Mouse (Mus musculus): ENCODE data around the gene Hoxb6. TPM values are rescaled to one million over a fixed set of nuclear protein-coding genes. Genes with fewer than 3 reads are reported as not detected.

The Hoxb6 gene
- polyA plus RNA-seq, 1 experiment from 2014 or later, result 11.6 TPM

DNA sequence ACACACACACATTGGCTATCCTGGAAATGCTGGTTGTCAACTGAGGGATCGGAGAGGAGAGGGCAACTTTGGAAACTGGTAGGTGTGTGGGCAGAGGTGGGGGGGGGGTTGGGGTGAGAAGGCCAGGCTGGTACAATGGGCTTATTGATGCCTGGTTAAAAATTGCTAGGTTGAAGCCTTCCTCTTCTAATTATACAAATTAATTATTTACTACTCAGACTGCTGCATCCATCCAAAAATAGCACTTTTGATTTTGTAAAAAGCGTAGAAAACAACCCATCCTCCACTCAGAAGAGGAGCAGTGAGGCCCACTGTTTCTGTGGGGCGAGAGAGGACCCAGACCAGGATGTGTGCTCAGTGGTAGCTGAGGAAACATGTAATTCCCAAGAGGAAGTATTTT, 42.7 kb downstream of the Hoxb6 start:
- H3K4me2 ChIP-seq (ENCODE audit: low read depth, low read length), result peak overlapping the region; percentile 65
- H3K9me3 ChIP-seq (ENCODE audit: control insufficient read depth, low read length), result no peaks in the 10 kb centered on the region
- 24% methylated on average over 3 of the region's 3 CpGs for WGBS
- H3K27ac ChIP-seq (ENCODE audit: low read length), result peak overlapping the region; percentile 95
- H3K9ac ChIP-seq (ENCODE audit: low read length), result peak overlapping the region; percentile 76
- ATAC-seq (ENCODE audit: low read depth), result no peak
- H3K4me3 ChIP-seq (ENCODE audit: low read length), result peak overlapping the region; percentile 59
- H3K36me3 ChIP-seq (ENCODE audit: control insufficient read depth, insufficient read depth, low read length), result no peaks in the 10 kb centered on the region
- H3K27me3 ChIP-seq (ENCODE audit: control insufficient read depth, insufficient read depth, low read depth, low read length), result peaks cover 40% of the 10 kb centered on the region
- peaks cover 29% of the 10 kb centered on the region for H3K4me1 ChIP-seq (replicated peaks; ENCODE audit: control insufficient read depth, insufficient read depth, low read length)

- Histone ChIP-seq H3K27me3 (ENCODE audit: control insufficient read depth, insufficient read depth, low read depth, low read length) (peaks cover 39% of the 10 kb centered on the region), H3K9ac (ENCODE audit: low read length) (peak overlapping the region; percentile 77), H3K27ac (ENCODE audit: low read length) (peak overlapping the region; percentile 93), H3K9me3 (ENCODE audit: control insufficient read depth, low read length) (no peaks in the 10 kb centered on the region), H3K4me2 (ENCODE audit: low read depth, low read length) (peak overlapping the region; percentile 65), H3K36me3 (ENCODE audit: control insufficient read depth, insufficient read depth, low read length) (no peaks in the 10 kb centered on the region), H3K4me3 (ENCODE audit: low read length) (peak overlapping the region; percentile 26), H3K4me1 (replicated peaks; ENCODE audit: control insufficient read depth, insufficient read depth, low read length) (peaks cover 26% of the 10 kb centered on the region)
- ATAC-seq (ENCODE audit: low read depth), result 0 out of 2 replicates have a peak, but pooled peaks have one; percentile 2
- 32% methylated on average over 2 of the region's 2 CpGs for WGBS
Measured at GRCm38 (mm10) chr11:96336597-96336996, 44.3 kb downstream of the Hoxb6 start.

- Histone ChIP-seq H3K27ac (ENCODE audit: low read length) (peak overlapping the region; percentile 93), H3K9ac (ENCODE audit: low read length) (peak overlapping the region; percentile 77), H3K9me3 (ENCODE audit: control insufficient read depth, low read length) (no peaks in the 10 kb centered on the region), H3K27me3 (ENCODE audit: control insufficient read depth, insufficient read depth, low read depth, low read length) (peaks cover 37% of the 10 kb centered on the region), H3K4me2 (ENCODE audit: low read depth, low read length) (peak overlapping the region; percentile 65), H3K4me1 (replicated peaks; ENCODE audit: control insufficient read depth, insufficient read depth, low read length) (peaks cover 26% of the 10 kb centered on the region), H3K4me3 (ENCODE audit: low read length) (peak overlapping the region; percentile 26), H3K36me3 (ENCODE audit: control insufficient read depth, insufficient read depth, low read length) (no peaks in the 10 kb centered on the region)
- 24% methylated on average over 6 of the region's 6 CpGs for WGBS
- ATAC-seq (ENCODE audit: low read depth), result no peak
Measured at GRCm38 (mm10) chr11:96337026-96337425, 44.8 kb downstream of the Hoxb6 start.

GRCm38 (mm10) chr11:96338957-96339855, 46.9 kb downstream of the Hoxb6 start:
- Histone ChIP-seq H3K27ac (ENCODE audit: low read length) (peak overlapping the region; percentile 93), H3K36me3 (ENCODE audit: control insufficient read depth, insufficient read depth, low read length) (peaks cover under 1% of the 10 kb centered on the region; the same call in 1 of the 2 replicates), H3K9me3 (ENCODE audit: control insufficient read depth, low read length) (no peaks in the 10 kb centered on the region), H3K4me3 (ENCODE audit: low read length) (peak overlapping the region; percentile 52), H3K4me1 (replicated peaks; ENCODE audit: control insufficient read depth, insufficient read depth, low read length) (peaks cover 26% of the 10 kb centered on the region), H3K9ac (ENCODE audit: low read length) (peak overlapping the region; percentile 77), H3K4me2 (ENCODE audit: low read depth, low read length) (peak overlapping the region; percentile 65), H3K27me3 (ENCODE audit: control insufficient read depth, insufficient read depth, low read depth, low read length) (peaks cover 37% of the 10 kb centered on the region)
- 27% methylated on average over 7 of the region's 7 CpGs for WGBS
- no peak for ATAC-seq (ENCODE audit: low read depth)

DNA sequence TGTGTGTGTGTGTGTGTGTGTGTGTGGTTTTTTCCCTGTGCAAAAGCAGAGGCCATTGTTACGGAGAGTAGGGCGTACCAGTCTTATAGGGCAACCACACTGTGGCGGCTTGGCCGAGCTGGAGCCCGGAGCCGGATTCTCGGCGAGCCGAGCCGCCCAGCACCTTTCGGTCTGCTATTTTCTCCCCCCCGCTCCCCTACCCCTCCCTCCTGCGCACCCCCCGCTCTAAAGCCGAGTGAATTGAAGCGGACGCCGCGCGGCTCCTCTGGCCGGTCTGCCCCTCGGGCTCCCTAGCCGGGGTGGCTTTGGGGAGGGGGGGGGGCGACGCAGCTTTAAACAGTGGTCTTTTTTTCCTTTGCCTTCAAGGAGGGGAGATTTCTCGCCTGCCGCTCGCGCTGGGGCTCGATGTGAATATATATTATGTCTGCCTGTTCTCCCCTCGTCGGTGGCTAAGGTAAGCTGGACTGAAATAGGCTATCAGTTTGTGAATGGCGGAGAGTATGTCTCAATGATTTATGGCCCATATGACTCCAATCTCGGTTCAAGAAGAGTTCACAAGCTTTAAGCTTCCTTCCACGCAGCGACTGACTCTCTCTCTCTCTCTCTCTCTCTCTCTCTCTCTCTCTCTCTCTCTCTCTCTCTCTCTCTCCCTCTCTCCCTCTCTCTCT, 48.6 kb downstream of the Hoxb6 start:
- Histone ChIP-seq H3K4me2 (ENCODE audit: low read depth, low read length) (peak overlapping the region; percentile 65), H3K27ac (ENCODE audit: low read length) (peak overlapping the region; percentile 93), H3K27me3 (ENCODE audit: control insufficient read depth, insufficient read depth, low read depth, low read length) (peaks cover 46% of the 10 kb centered on the region), H3K9me3 (ENCODE audit: control insufficient read depth, low read length) (no peaks in the 10 kb centered on the region), H3K9ac (ENCODE audit: low read length) (peak overlapping the region; percentile 77), H3K4me3 (ENCODE audit: low read length) (peak overlapping the region; percentile 52), H3K36me3 (ENCODE audit: control insufficient read depth, insufficient read depth, low read length) (peaks cover 2% of the 10 kb centered on the region; the same call in 1 of the 2 replicates), H3K4me1 (replicated peaks; ENCODE audit: control insufficient read depth, insufficient read depth, low read length) (peaks cover 26% of the 10 kb centered on the region)
- 1% methylated on average over 32 of the region's 36 CpGs for WGBS
- ATAC-seq (ENCODE audit: low read depth), result peak; percentile 61

GRCm38 (mm10) chr11:96341701-96342575, 49.7 kb downstream of the Hoxb6 start:
- Histone ChIP-seq H3K36me3 (ENCODE audit: control insufficient read depth, insufficient read depth, low read length) (peaks cover 2% of the 10 kb centered on the region; the same call in 1 of the 2 replicates), H3K4me3 (ENCODE audit: low read length) (peak overlapping the region; percentile 52), H3K27me3 (ENCODE audit: control insufficient read depth, insufficient read depth, low read depth, low read length) (peaks cover 40% of the 10 kb centered on the region), H3K9ac (ENCODE audit: low read length) (peak overlapping the region; percentile 60), H3K9me3 (ENCODE audit: control insufficient read depth, low read length) (no peaks in the 10 kb centered on the region), H3K4me2 (ENCODE audit: low read depth, low read length) (peak overlapping the region; percentile 65), H3K27ac (ENCODE audit: low read length) (peak overlapping the region; percentile 93), H3K4me1 (replicated peaks; ENCODE audit: control insufficient read depth, insufficient read depth, low read length) (peaks cover 22% of the 10 kb centered on the region)
- WGBS, result 2% methylated on average over 40 of the region's 40 CpGs
- no peak for ATAC-seq (ENCODE audit: low read depth)

- Histone ChIP-seq H3K9ac (ENCODE audit: low read length) (peak overlapping the region; percentile 60), H3K36me3 (ENCODE audit: control insufficient read depth, insufficient read depth, low read length) (peaks cover 2% of the 10 kb centered on the region; the same call in 1 of the 2 replicates), H3K4me1 (replicated peaks; ENCODE audit: control insufficient read depth, insufficient read depth, low read length) (peaks cover 22% of the 10 kb centered on the region), H3K4me3 (ENCODE audit: low read length) (peak overlapping the region; percentile 52), H3K27me3 (ENCODE audit: control insufficient read depth, insufficient read depth, low read depth, low read length) (peaks cover 37% of the 10 kb centered on the region), H3K9me3 (ENCODE audit: control insufficient read depth, low read length) (no peaks in the 10 kb centered on the region), H3K27ac (ENCODE audit: low read length) (peak overlapping the region; percentile 93), H3K4me2 (ENCODE audit: low read depth, low read length) (peak overlapping the region; percentile 65)
- WGBS, result 12% methylated on average over 4 of the region's 4 CpGs
- ATAC-seq (ENCODE audit: low read depth), result no peak
Measured at GRCm38 (mm10) chr11:96342576-96342930, 50.3 kb downstream of the Hoxb6 start.

DNA sequence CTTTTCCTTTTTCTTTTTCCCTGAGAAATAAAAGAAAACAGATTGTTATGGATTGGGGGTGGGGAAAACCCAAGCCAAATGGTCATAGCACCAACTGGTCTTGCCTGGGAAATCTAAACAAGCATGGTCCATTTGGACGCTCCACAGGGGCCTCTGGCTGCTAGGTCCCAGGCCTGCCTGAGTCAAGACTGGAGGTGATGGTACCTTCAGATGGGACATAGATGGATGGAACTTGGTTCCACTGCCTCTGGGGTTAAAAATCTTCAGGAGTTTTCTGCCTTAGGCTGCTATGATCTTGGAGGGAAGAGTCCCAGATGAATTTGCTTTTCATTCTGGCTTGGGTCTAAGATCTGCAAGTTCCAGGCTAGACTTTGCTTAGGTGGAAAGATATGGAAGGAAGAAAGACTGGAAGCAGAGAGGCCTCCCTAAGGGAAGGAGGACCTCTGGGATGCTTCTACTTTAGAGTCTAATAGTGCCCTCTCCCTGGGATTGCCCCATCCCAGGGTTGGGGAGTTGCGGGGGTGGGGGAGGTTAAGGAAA, 51.0 kb downstream of the Hoxb6 start:
- Histone ChIP-seq H3K27me3 (ENCODE audit: control insufficient read depth, insufficient read depth, low read depth, low read length) (peaks cover 33% of the 10 kb centered on the region), H3K9ac (ENCODE audit: low read length) (peak overlapping the region; percentile 60), H3K27ac (ENCODE audit: low read length) (peak overlapping the region; percentile 93), H3K4me2 (ENCODE audit: low read depth, low read length) (peak overlapping the region; percentile 65), H3K9me3 (ENCODE audit: control insufficient read depth, low read length) (no peaks in the 10 kb centered on the region), H3K36me3 (ENCODE audit: control insufficient read depth, insufficient read depth, low read length) (peaks cover 2% of the 10 kb centered on the region; the same call in 1 of the 2 replicates), H3K4me3 (ENCODE audit: low read length) (peak overlapping the region; percentile 46), H3K4me1 (replicated peaks; ENCODE audit: control insufficient read depth, insufficient read depth, low read length) (peaks cover 18% of the 10 kb centered on the region)
- ATAC-seq (ENCODE audit: low read depth), result no peak
- 33% methylated on average over 2 of the region's 2 CpGs for WGBS
